Mouse (Mus musculus): ENCODE measurements around the gene Vhl. TPM values are rescaled to one million over a fixed set of nuclear protein-coding genes. Genes with fewer than 3 reads are reported as not detected.

The Vhl gene
- polyA plus RNA-seq, 1 experiment = 13.6 TPM

- Histone ChIP-seq H3K27me3 (ENCODE audit: control insufficient read depth, insufficient read depth, insufficient read length) (no peaks in the 10 kb centered on the region), H3K79me2 (ENCODE audit: control insufficient read depth, insufficient read depth) (peaks cover 46% of the 10 kb centered on the region), H3K36me3 (ENCODE audit: control insufficient read depth, insufficient read depth) (peaks cover 8% of the 10 kb centered on the region), H3K4me3 (ENCODE audit: insufficient read depth, poor library complexity, severe bottlenecking) (peak overlapping the region; percentile 84), H3ac (ENCODE audit: control insufficient read depth, insufficient read length, low read depth) (no peak overlapping the region), H3K79me3 (ENCODE audit: low read depth) (peaks cover 40% of the 10 kb centered on the region)
- TF ChIP-seq MYOG (IDR thresholded peaks at IDR 0.05; ENCODE audit: control insufficient read depth, extremely low read depth, insufficient read length) (no peak), CTCF (IDR thresholded peaks at IDR 0.05; ENCODE audit: control insufficient read depth, insufficient read depth, insufficient read length) (no peak), MYOD1 (IDR thresholded peaks at IDR 0.05; ENCODE audit: control insufficient read depth, insufficient read length, low read depth) (no peak), MAX (IDR thresholded peaks at IDR 0.05) (no peak), USF1 (IDR thresholded peaks at IDR 0.05; ENCODE audit: low read depth) (no peak), CEBPB (IDR thresholded peaks at IDR 0.05; ENCODE audit: low read depth) (no peak), FOSL1 (IDR thresholded peaks at IDR 0.05; ENCODE audit: insufficient read depth, low read length, poor library complexity, severe bottlenecking) (no peak)
Observed at GRCm38 (mm10) chr6:113603993-113604392, 19.8 kb upstream of the Vhl start.

- peaks cover 46% of the 10 kb centered on the region for H3K79me3 ChIP-seq (ENCODE audit: low read depth)
- peak within 1 kb of the TSS; percentile 84 for H3K4me3 ChIP-seq (ENCODE audit: insufficient read depth, poor library complexity, severe bottlenecking)
- peaks cover 14% of the 10 kb centered on the region for H3K36me3 ChIP-seq (ENCODE audit: control insufficient read depth, insufficient read depth)
- TF ChIP-seq CTCF (IDR thresholded peaks at IDR 0.05; ENCODE audit: control insufficient read depth, insufficient read depth, insufficient read length) = peak; percentile 28
- no peak for TF ChIP-seq MYOD1 (IDR thresholded peaks at IDR 0.05; ENCODE audit: control insufficient read depth, insufficient read length, low read depth)
- no peak for TF ChIP-seq CEBPB (IDR thresholded peaks at IDR 0.05; ENCODE audit: low read depth)
- TF ChIP-seq FOSL1 (IDR thresholded peaks at IDR 0.05; ENCODE audit: insufficient read depth, low read length, poor library complexity, severe bottlenecking) = no peak
- H3K79me2 ChIP-seq (ENCODE audit: control insufficient read depth, insufficient read depth) = peaks cover 53% of the 10 kb centered on the region
- peak within 1 kb of the TSS; percentile 96 for H3ac ChIP-seq (ENCODE audit: control insufficient read depth, insufficient read length, low read depth)
- no peaks in the 10 kb centered on the region for H3K27me3 ChIP-seq (ENCODE audit: control insufficient read depth, insufficient read depth, insufficient read length)
Observed at GRCm38 (mm10) chr6:113604432-113605223, 19.1 kb upstream of the Vhl start, which contains the start of gene Brk1. Gene Brk1, plus strand, starts transcription at chr6:113604772.

DNA sequence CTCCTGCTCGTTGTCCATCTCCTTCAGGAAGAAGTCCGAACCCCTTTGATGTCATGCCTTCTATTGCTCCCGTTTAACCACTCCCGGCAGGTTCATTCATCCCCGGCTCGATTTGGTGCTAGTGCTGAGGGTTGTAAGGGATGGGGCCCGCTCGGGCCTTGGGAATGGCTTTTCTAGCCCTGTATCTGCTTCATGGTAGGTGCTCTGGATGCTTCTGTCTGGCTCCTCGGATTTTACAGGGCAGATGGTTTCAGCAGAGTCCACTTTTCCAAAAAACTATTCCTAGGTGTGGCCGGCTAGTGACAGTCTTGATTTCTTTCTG is 18.6 kb upstream of the Vhl start:
- Histone ChIP-seq H3K27me3 (ENCODE audit: control insufficient read depth, insufficient read depth, insufficient read length) (no peaks in the 10 kb centered on the region), H3K36me3 (ENCODE audit: control insufficient read depth, insufficient read depth) (peaks cover 15% of the 10 kb centered on the region), H3K79me2 (ENCODE audit: control insufficient read depth, insufficient read depth) (peaks cover 58% of the 10 kb centered on the region), H3K4me3 (ENCODE audit: insufficient read depth, poor library complexity, severe bottlenecking) (peak overlapping the region; percentile 84), H3K79me3 (ENCODE audit: low read depth) (peaks cover 51% of the 10 kb centered on the region), H3ac (ENCODE audit: control insufficient read depth, insufficient read length, low read depth) (peak overlapping the region; percentile 96)
- TF ChIP-seq CTCF (IDR thresholded peaks at IDR 0.05; ENCODE audit: control insufficient read depth, insufficient read depth, insufficient read length) (no peak), USF1 (IDR thresholded peaks at IDR 0.05; ENCODE audit: low read depth) (no peak), MYOD1 (IDR thresholded peaks at IDR 0.05; ENCODE audit: control insufficient read depth, insufficient read length, low read depth) (no peak), MYOG (IDR thresholded peaks at IDR 0.05; ENCODE audit: control insufficient read depth, extremely low read depth, insufficient read length) (no peak), FOSL1 (IDR thresholded peaks at IDR 0.05; ENCODE audit: insufficient read depth, low read length, poor library complexity, severe bottlenecking) (no peak), MAX (IDR thresholded peaks at IDR 0.05) (no peak), CEBPB (IDR thresholded peaks at IDR 0.05; ENCODE audit: low read depth) (no peak)

DNA sequence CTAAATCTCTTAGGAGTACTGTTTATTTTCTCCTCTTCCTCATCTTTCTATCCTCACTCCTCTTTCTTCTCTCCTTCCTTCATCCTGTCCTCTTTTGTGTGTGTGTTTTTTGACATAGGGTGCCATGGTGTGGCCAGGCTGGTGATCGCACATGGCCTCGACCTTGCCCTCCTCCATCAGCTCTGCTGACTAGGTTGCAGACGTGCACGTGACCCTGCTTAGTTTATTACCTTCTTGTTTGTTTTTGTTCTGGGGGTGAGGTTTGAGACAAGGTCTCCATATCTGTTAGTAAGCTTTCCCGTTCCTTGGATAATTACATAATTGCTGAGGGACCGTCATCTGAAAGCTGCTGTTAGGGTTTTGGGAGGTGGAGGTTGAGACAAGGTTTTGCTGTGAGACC is 14.9 kb upstream of the Vhl start:
- no peak overlapping the region for H3K4me3 ChIP-seq (ENCODE audit: insufficient read depth, poor library complexity, severe bottlenecking)
- TF ChIP-seq MYOD1 (IDR thresholded peaks at IDR 0.05; ENCODE audit: control insufficient read depth, insufficient read length, low read depth) (no peak), MYOG (IDR thresholded peaks at IDR 0.05; ENCODE audit: control insufficient read depth, extremely low read depth, insufficient read length) (no peak)
- no peaks in the 10 kb centered on the region for H3K27me3 ChIP-seq (ENCODE audit: control insufficient read depth, insufficient read depth, insufficient read length)
- peaks cover 44% of the 10 kb centered on the region for H3K36me3 ChIP-seq (ENCODE audit: control insufficient read depth, insufficient read depth)
- no peak overlapping the region for H3ac ChIP-seq (ENCODE audit: control insufficient read depth, insufficient read length, low read depth)
- peaks cover 84% of the 10 kb centered on the region for H3K79me3 ChIP-seq (ENCODE audit: low read depth)
- H3K79me2 ChIP-seq (ENCODE audit: control insufficient read depth, insufficient read depth) = peaks cover 95% of the 10 kb centered on the region

DNA sequence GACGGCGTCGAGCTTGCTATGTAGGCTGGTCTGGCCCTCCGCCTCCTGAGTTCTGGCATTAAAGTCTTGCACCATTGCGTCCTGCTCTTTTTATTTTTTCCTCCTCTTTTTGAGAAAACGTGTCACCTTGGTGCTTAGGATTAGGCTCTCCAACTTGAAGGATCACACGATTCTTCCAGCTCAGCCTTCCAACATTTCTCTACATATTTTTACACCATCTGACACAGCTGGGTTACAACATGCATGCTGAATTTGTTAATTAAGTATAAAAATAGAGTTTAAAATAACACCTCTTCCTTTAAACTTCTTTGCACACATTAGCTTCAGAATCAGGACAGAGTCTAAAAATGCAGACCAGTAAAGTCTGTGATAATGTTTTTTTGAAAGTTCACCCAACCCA is 14.5 kb upstream of the Vhl start:
- no peak for TF ChIP-seq CEBPB (IDR thresholded peaks at IDR 0.05; ENCODE audit: low read depth)
- TF ChIP-seq MAX (IDR thresholded peaks at IDR 0.05) = no peak
- TF ChIP-seq USF1 (IDR thresholded peaks at IDR 0.05; ENCODE audit: low read depth) = no peak
- TF ChIP-seq MYOG (IDR thresholded peaks at IDR 0.05; ENCODE audit: control insufficient read depth, extremely low read depth, insufficient read length) = no peak
- TF ChIP-seq FOSL1 (IDR thresholded peaks at IDR 0.05; ENCODE audit: insufficient read depth, low read length, poor library complexity, severe bottlenecking) = no peak
- no peaks in the 10 kb centered on the region for H3K27me3 ChIP-seq (ENCODE audit: control insufficient read depth, insufficient read depth, insufficient read length)
- peaks cover 48% of the 10 kb centered on the region for H3K36me3 ChIP-seq (ENCODE audit: control insufficient read depth, insufficient read depth)
- H3K79me2 ChIP-seq (ENCODE audit: control insufficient read depth, insufficient read depth) = peaks cover 99% of the 10 kb centered on the region
- H3K4me3 ChIP-seq (ENCODE audit: insufficient read depth, poor library complexity, severe bottlenecking) = no peak overlapping the region
- H3K79me3 ChIP-seq (ENCODE audit: low read depth) = peaks cover 88% of the 10 kb centered on the region
- no peak overlapping the region for H3ac ChIP-seq (ENCODE audit: control insufficient read depth, insufficient read length, low read depth)
